Mouse (Mus musculus): Measurements from ENCODE around the gene Pde6c. TPM values are rescaled to one million over a fixed set of nuclear protein-coding genes. Genes with fewer than 3 reads are reported as not detected.

The Pde6c gene
- polyA plus RNA-seq, 1 experiment from 2014 or later, result not detected

GRCm38 (mm10) chr19:38164633-38165032 lies 32.1 kb downstream of the Pde6c start:
- H3K27me3 ChIP-seq (replicated peaks), result no peaks in the 10 kb centered on the region
- WGBS, result 45% methylated on average over 2 of the region's 2 CpGs
- H3K4me3 ChIP-seq, result no peak overlapping the region
- no peak for ATAC-seq (ENCODE audit: low FRiP score, low read depth)
- H3K9me3 ChIP-seq, result no peaks in the 10 kb centered on the region
- H3K9ac ChIP-seq, result no peak overlapping the region
- no peak overlapping the region for H3K27ac ChIP-seq
- no peaks in the 10 kb centered on the region for H3K36me3 ChIP-seq
- no peak overlapping the region for H3K4me2 ChIP-seq (replicated peaks)
- no peaks in the 10 kb centered on the region for H3K4me1 ChIP-seq

GRCm38 (mm10) chr19:38179675-38180074 lies 47.1 kb downstream of the Pde6c start:
- H3K4me2 ChIP-seq (replicated peaks), result no peak overlapping the region
- H3K4me3 ChIP-seq, result no peak overlapping the region
- no peaks in the 10 kb centered on the region for H3K9me3 ChIP-seq
- H3K36me3 ChIP-seq, result no peaks in the 10 kb centered on the region
- H3K4me1 ChIP-seq, result no peaks in the 10 kb centered on the region
- ATAC-seq (ENCODE audit: low FRiP score, low read depth), result no peak
- no peak overlapping the region for H3K9ac ChIP-seq
- no peaks in the 10 kb centered on the region for H3K27me3 ChIP-seq (replicated peaks)
- H3K27ac ChIP-seq, result no peak overlapping the region
- WGBS, result 95% methylated on average over 9 of the region's 9 CpGs

DNA sequence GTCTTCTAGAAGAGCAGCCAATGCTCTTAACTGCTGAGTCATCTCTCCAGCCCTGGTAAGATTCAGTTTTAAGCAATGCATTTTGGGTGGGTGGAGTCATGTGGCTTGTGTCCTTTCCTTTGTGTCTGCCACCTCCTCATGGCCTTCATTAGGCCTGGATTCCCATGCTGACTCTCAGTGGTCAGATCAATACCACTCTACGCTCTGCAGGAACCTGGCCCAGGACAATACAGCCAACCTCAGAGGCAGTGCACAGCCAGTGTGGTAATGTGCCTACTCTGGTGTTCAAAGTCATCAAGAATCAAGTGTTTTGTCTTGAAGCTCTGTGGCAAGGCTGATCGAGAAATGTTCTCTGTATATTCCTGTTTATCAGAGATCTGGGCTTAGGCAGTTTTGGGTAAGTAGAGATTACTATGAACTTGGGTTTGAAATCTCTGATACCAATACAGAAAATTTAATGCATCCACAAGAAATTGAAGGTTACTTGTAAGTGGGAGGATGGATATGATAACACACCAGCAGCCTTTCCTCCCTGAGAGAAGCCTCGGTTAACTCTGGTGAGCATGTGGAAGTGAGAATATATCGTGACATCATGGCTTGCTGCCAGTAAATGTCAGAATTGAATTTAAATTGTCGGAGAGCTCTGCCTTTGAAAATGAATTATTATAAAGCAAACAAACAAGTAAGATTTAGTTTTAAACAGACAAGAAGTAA lies 54.2 kb downstream of the Pde6c start:
- WGBS, result 98% methylated on average over 5 of the region's 5 CpGs
- ATAC-seq (ENCODE audit: low FRiP score, low read depth), result no peak
- no peaks in the 10 kb centered on the region for H3K9me3 ChIP-seq

GRCm38 (mm10) chr19:38187345-38187680 lies 54.7 kb downstream of the Pde6c start:
- WGBS, result 91% methylated on average over 2 of the region's 2 CpGs
- no peak overlapping the region for H3K27ac ChIP-seq
- ATAC-seq (ENCODE audit: low FRiP score, low read depth), result no peak

More for the DNA sequence above, 54.2 kb downstream of the Pde6c start:
- H3K27ac ChIP-seq, result no peak overlapping the region
- no peaks in the 10 kb centered on the region for H3K4me1 ChIP-seq
- H3K27me3 ChIP-seq (replicated peaks), result no peaks in the 10 kb centered on the region
- H3K36me3 ChIP-seq, result peaks cover 4% of the 10 kb centered on the region; the same call in 1 of the 2 replicates
- no peak overlapping the region for H3K4me2 ChIP-seq (replicated peaks)
- H3K4me3 ChIP-seq, result no peak overlapping the region
- no peak overlapping the region for H3K9ac ChIP-seq

GRCm38 (mm10) chr19:38190606-38191005 lies 58.0 kb downstream of the Pde6c start:
- Histone ChIP-seq H3K9ac (no peak overlapping the region), H3K27ac (no peak overlapping the region), H3K27me3 (replicated peaks) (no peaks in the 10 kb centered on the region), H3K36me3 (peaks cover 8% of the 10 kb centered on the region; the same call in 1 of the 2 replicates), H3K4me2 (replicated peaks) (no peak overlapping the region), H3K4me1 (no peaks in the 10 kb centered on the region), H3K9me3 (no peaks in the 10 kb centered on the region), H3K4me3 (no peak overlapping the region)
- 97% methylated on average over 3 of the region's 3 CpGs for WGBS
- ATAC-seq (ENCODE audit: low FRiP score, low read depth), result no peak

More at GRCm38 (mm10) chr19:38187345-38187680, 54.7 kb downstream of the Pde6c start:
- Histone ChIP-seq H3K27me3 (replicated peaks) (no peaks in the 10 kb centered on the region), H3K9ac (no peak overlapping the region), H3K36me3 (peaks cover 4% of the 10 kb centered on the region; the same call in 1 of the 2 replicates), H3K4me1 (no peaks in the 10 kb centered on the region), H3K4me2 (replicated peaks) (no peak overlapping the region), H3K4me3 (no peak overlapping the region), H3K9me3 (no peaks in the 10 kb centered on the region)

DNA sequence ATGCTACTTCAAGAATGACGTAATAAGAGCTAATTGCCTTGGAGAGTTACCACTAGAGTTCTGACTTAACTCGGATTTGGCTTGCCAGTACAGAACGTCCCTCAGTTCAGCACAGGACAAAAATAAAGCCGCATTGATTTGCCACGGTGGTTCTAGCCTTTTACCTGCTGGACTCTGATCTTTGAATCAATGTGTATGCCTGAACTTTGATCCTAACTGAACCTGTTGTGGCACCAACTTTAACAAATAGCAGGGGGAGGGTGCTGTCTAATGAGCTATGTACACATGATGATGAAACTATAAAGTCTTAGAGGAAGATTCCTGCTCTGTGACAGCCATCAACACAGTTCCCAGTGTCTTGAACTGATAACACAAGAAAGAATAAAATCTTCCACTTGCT lies 58.9 kb downstream of the Pde6c start:
- no peak overlapping the region for H3K4me3 ChIP-seq

DNA sequence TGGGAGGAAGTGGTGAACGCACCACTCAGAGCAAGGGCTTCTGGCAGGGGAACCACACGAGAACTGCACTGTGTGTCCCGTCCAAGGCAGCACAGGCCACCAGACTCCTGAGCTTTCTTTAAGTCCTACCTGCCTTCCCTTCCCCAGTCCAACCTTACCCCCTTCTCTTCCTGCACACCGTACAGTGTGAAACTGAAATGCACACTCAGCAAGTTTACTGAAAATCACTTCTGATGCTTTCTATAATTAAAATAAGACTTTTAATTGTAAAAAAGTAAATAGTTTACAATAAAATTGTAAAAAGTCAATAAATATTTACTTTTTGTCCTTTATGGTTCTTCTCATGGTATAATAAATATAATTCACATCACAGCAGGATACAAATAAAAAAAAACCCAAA lies 62.7 kb downstream of the Pde6c start:
- no peak overlapping the region for H3K4me2 ChIP-seq (replicated peaks)
- H3K9ac ChIP-seq, result no peak overlapping the region
- H3K27ac ChIP-seq, result no peak overlapping the region
- no peak overlapping the region for H3K4me3 ChIP-seq
- ATAC-seq (ENCODE audit: low FRiP score, low read depth), result no peak
- 0 out of 2 replicates have a peak, but pooled peaks cover 4% of the 10 kb centered on the region for H3K36me3 ChIP-seq
- H3K27me3 ChIP-seq (replicated peaks), result no peaks in the 10 kb centered on the region
- no peaks in the 10 kb centered on the region for H3K9me3 ChIP-seq
- H3K4me1 ChIP-seq, result no peaks in the 10 kb centered on the region
- WGBS, result 96% methylated on average over 4 of the region's 4 CpGs

More for the DNA sequence above, 58.9 kb downstream of the Pde6c start:
- 88% methylated on average over 5 of the region's 5 CpGs for WGBS
- no peak overlapping the region for H3K9ac ChIP-seq
- H3K27ac ChIP-seq, result no peak overlapping the region
- ATAC-seq (ENCODE audit: low FRiP score, low read depth), result no peak
- no peaks in the 10 kb centered on the region for H3K27me3 ChIP-seq (replicated peaks)
- H3K9me3 ChIP-seq, result no peaks in the 10 kb centered on the region
- no peak overlapping the region for H3K4me2 ChIP-seq (replicated peaks)
- peaks cover 8% of the 10 kb centered on the region; the same call in 1 of the 2 replicates for H3K36me3 ChIP-seq
- no peaks in the 10 kb centered on the region for H3K4me1 ChIP-seq

GRCm38 (mm10) chr19:38198731-38199130 lies 66.2 kb downstream of the Pde6c start:
- H3K27ac ChIP-seq, result no peak overlapping the region
- 89% methylated on average over 5 of the region's 5 CpGs for WGBS
- ATAC-seq (ENCODE audit: low FRiP score, low read depth), result no peak
- no peaks in the 10 kb centered on the region for H3K9me3 ChIP-seq
- no peaks in the 10 kb centered on the region for H3K27me3 ChIP-seq (replicated peaks)
- H3K4me3 ChIP-seq, result no peak overlapping the region
- no peak overlapping the region for H3K9ac ChIP-seq
- H3K4me2 ChIP-seq (replicated peaks), result no peak overlapping the region
- peaks cover 12% of the 10 kb centered on the region for H3K36me3 ChIP-seq
- H3K4me1 ChIP-seq, result no peaks in the 10 kb centered on the region

DNA sequence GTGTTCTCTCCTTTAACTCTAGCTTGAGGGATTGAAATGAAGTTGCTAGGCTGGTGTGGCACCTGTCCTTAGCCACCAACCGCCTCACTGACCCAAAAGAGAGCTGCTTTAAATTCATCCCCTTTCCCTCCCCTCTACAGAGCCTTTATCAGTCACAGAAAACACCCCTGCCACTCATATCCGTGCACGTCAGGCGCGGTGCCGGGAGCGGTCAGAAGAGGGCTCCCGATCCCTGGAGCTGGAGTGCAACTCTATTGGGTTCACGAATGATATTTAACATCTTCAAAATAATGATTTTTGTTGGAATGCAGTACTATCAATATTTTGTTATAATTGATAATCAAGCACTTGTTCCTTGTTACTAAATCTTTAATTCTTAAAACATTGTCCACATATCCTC lies 74.1 kb downstream of the Pde6c start:
- H3K27ac ChIP-seq, result no peak overlapping the region
- peaks cover 13% of the 10 kb centered on the region for H3K36me3 ChIP-seq
- no peak for ATAC-seq (ENCODE audit: low FRiP score, low read depth)
- H3K9ac ChIP-seq, result no peak overlapping the region
- no peaks in the 10 kb centered on the region for H3K4me1 ChIP-seq
- H3K4me3 ChIP-seq, result no peak overlapping the region
- no peaks in the 10 kb centered on the region for H3K27me3 ChIP-seq (replicated peaks)
- WGBS, result 63% methylated on average over 9 of the region's 9 CpGs
- no peak overlapping the region for H3K4me2 ChIP-seq (replicated peaks)
- no peaks in the 10 kb centered on the region for H3K9me3 ChIP-seq

- WGBS, result 99% methylated on average over 3 of the region's 3 CpGs
- Histone ChIP-seq H3K9ac (no peak overlapping the region), H3K4me1 (0 out of 2 replicates have a peak, but pooled peaks cover under 1% of the 10 kb centered on the region), H3K36me3 (peaks cover 28% of the 10 kb centered on the region; the same call in 1 of the 2 replicates), H3K4me2 (replicated peaks) (no peak overlapping the region), H3K27me3 (replicated peaks) (no peaks in the 10 kb centered on the region), H3K9me3 (no peaks in the 10 kb centered on the region), H3K27ac (no peak overlapping the region), H3K4me3 (no peak overlapping the region)
- no peak for ATAC-seq (ENCODE audit: low FRiP score, low read depth)
Measured at GRCm38 (mm10) chr19:38217696-38218095, 85.1 kb downstream of the Pde6c start.

- H3K9me3 ChIP-seq, result no peaks in the 10 kb centered on the region
- peaks cover 9% of the 10 kb centered on the region for H3K4me1 ChIP-seq
- 12% methylated on average over 12 of the region's 12 CpGs for WGBS
- H3K4me2 ChIP-seq (replicated peaks), result peak overlapping the region; percentile 69
- H3K4me3 ChIP-seq, result peak overlapping the region; percentile 57
- peak; percentile 16 for ATAC-seq (ENCODE audit: low FRiP score, low read depth)
- H3K36me3 ChIP-seq, result peaks cover 5% of the 10 kb centered on the region; the same call in 1 of the 2 replicates
- H3K27me3 ChIP-seq (replicated peaks), result no peaks in the 10 kb centered on the region
- peak overlapping the region; percentile 64 for H3K9ac ChIP-seq
- peak overlapping the region; percentile 80 for H3K27ac ChIP-seq
Measured at GRCm38 (mm10) chr19:38223356-38223904, 90.8 kb downstream of the Pde6c start.

DNA sequence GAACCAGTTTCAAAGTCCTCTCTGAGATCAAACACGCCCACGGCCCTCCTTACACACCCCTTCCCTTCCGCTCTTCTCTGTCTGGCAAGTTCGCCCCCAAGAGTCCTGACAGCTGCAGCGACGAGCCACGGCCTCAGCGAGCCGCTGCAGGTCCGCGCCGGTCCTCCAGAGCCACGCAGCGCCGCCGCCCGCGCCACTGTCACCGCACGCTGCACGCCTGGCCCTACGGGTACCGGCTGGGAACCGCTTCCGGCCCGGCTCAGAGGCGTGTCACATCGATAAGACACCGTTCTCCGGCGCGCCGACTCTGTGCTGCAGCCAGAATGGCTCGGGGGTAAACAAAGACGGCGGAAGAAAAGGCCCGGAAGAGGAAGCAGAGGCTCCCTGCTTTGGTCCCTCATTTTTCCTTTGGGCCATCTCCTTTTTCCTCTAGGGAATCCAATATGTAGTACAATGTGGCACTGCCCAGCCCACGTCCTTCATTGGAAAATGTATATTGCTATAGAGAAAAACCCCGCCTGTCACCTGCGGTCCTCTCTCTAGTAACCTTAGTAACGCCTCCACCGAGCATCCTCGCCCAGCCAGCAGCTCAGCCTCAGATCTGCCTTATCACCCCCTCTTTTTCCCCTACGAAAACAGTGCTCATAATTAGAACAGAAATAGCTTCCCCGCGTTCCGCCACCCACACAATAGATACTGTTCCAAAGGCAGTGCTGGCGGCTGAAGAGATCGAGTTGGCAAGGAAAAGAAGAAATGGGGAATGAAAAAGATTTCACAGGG lies 91.5 kb downstream of the Pde6c start, which contains the start of gene Fra10ac1:
Gene Fra10ac1 (minus strand): TSS at position 252 of the 780 bp plus-strand sequence.
- peaks cover 9% of the 10 kb centered on the region for H3K4me1 ChIP-seq
- under 1% methylated on average over 49 of the region's 49 CpGs for WGBS
- no peaks in the 10 kb centered on the region for H3K36me3 ChIP-seq
- no peaks in the 10 kb centered on the region for H3K27me3 ChIP-seq (replicated peaks)
- H3K4me2 ChIP-seq (replicated peaks), result peak within 1 kb of the TSS; percentile 69
- H3K27ac ChIP-seq, result peak within 1 kb of the TSS; percentile 80
- peak within 1 kb of the TSS; percentile 57 for H3K4me3 ChIP-seq
- peak; percentile 98 for ATAC-seq (ENCODE audit: low FRiP score, low read depth)
- H3K9ac ChIP-seq, result peak within 1 kb of the TSS; percentile 64
- no peaks in the 10 kb centered on the region for H3K9me3 ChIP-seq

Data from neural tube, embryonic 12.5 days (tissue).